Mouse (Mus musculus) ES-E14 (cell line): ENCODE results near the gene Ppp1r15a.

Experiments used
- CHD2 ChIP-seq: IDR thresholded peaks from 2 replicates; pipeline ENCODE4 v1.6.1; 2014; ENCODE audit warnings: mild to moderate bottlenecking, low read depth, low read length, inconsistent platforms
- HCFC1 ChIP-seq: IDR thresholded peaks from 2 replicates; pipeline ENCODE4 v1.6.1; 2012; ENCODE audit warnings: low read length, inconsistent platforms, borderline replicate concordance; ENCODE audit not compliant: insufficient read depth
- MAFK ChIP-seq: IDR thresholded peaks from 2 replicates; pipeline ENCODE4 v1.6.1; 2014; ENCODE audit warnings: mild to moderate bottlenecking, low read depth, low read length, inconsistent platforms; ENCODE audit not compliant: insufficient read depth
- ZC3H11A ChIP-seq: IDR thresholded peaks from 2 replicates; pipeline ENCODE4 v1.6.1; 2012; ENCODE audit warnings: low read depth, mild to moderate bottlenecking, inconsistent platforms, low read length, borderline replicate concordance
- ZNF384 ChIP-seq: IDR thresholded peaks from 2 replicates; pipeline ENCODE4 v1.6.1; 2012; ENCODE audit warnings: low read depth, low read length, inconsistent platforms

DNA sequence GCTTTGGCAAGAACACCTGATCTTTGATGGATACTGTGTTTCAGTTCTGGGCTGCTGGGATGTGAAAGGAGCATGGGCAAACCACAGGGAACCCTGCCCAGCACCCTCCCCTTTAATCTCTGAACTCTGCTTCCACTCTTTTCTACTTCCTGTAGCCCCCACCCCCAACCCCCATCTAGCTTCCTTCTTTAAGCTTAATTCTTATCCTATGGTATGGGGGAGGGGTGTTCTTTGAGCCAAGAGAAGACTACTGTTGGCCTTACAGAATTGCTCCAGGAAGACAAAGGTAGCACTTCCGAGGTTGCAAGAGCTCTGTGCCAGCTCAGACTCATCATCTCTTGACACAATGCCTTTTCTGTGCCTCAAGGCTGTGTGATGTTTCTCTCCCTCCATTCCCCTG is 45.9 kb upstream of the Ppp1r15a start:
- TF ChIP-seq ZC3H11A (no peak), HCFC1 (no peak), ZNF384 (no peak), CHD2 (no peak), MAFK (no peak)
